Mouse (Mus musculus) kidney, embryonic 14.5 days (tissue): ENCODE data around the gene Naalad2. TPM values are rescaled to one million over a fixed set of nuclear protein-coding genes. Genes with fewer than 3 reads are reported as not detected.
"Not testable (repeated sequence)": the region's sequence is repeated elsewhere in the genome, so short reads cannot be mapped to it uniquely, and the experiment has no call there.

Experiments used
- ATAC-seq: fragments of 200-750 bp; cut with Nextera tagmentation; 2 replicates; pipeline ENCODE4 v1.8.0; 2017; ENCODE audit warnings: moderate number of reproducible peaks, mild to moderate bottlenecking, moderate TSS enrichment, moderate library complexity; ENCODE audit not compliant: low FRiP score, low TSS enrichment
- H3K27ac ChIP-seq: fragments of 300-500 bp; sonication (generic); 2 replicates; pipeline ENCODE4 v1.5.1; 2014; ENCODE audit warnings: low read depth, mild to moderate bottlenecking, low read length, moderate library complexity, mixed read lengths
- H3K27me3 ChIP-seq: fragments of 300-500 bp; sonication (generic); 2 replicates; pipeline ENCODE4 v1.6.1; 2014; ENCODE audit warnings: mild to moderate bottlenecking, low read length; ENCODE audit not compliant: control insufficient read depth, insufficient read depth
- H3K36me3 ChIP-seq: fragments of 300-500 bp; sonication (generic); 2 replicates; pipeline ENCODE4 v1.6.1; 2014; ENCODE audit warnings: low read length, mixed read lengths; ENCODE audit not compliant: control insufficient read depth, insufficient read depth
- H3K4me1 ChIP-seq: fragments of 300-500 bp; sonication (generic); 2 replicates; pipeline ENCODE4 v1.6.1; 2014; ENCODE audit warnings: low read length, mixed read lengths; ENCODE audit not compliant: control insufficient read depth, insufficient read depth
- H3K4me2 ChIP-seq: fragments of 300-500 bp; sonication (generic); replicated peaks from 2 replicates; pipeline ENCODE4 v1.6.1; 2014; ENCODE audit warnings: low read depth, mild to moderate bottlenecking, low read length
- H3K4me3 ChIP-seq: fragments of 300-500 bp; sonication (generic); 2 replicates; pipeline ENCODE4 v1.5.1; 2014; ENCODE audit warnings: mild to moderate bottlenecking, low read length
- H3K9ac ChIP-seq: fragments of 300-500 bp; sonication (generic); 2 replicates; pipeline ENCODE4 v1.6.1; 2014; ENCODE audit warnings: low read depth, mild to moderate bottlenecking, low read length, moderate library complexity
- H3K9me3 ChIP-seq: fragments of 300-500 bp; sonication (generic); 2 replicates; pipeline ENCODE4 v1.6.1; 2016; ENCODE audit warnings: low read length; ENCODE audit not compliant: control insufficient read depth
- WGBS: fragments of 180-500 bp; shearing (Covaris S2); extraction: QIAGEN DNeasy Blood & Tissue Kit; methylation state at CpG from one replicate; pipeline ENCODE4 v1.1.7; 2014; 5-methylcytosine and 5-hydroxymethylcytosine counted together
- polyA plus RNA-seq: library from polyadenylated mRNA; unstranded; fragments of >200 nt; fragmentation: Nextera tagmentation; extraction: Ambion mirVana; gene quantifications from 2 replicates; pipeline ENCODE4 v1.2.1, GENCODE M21; 2014

Naalad2 gene
- polyA plus RNA-seq, result 4.1 and 4.4 TPM in 2 replicates

DNA sequence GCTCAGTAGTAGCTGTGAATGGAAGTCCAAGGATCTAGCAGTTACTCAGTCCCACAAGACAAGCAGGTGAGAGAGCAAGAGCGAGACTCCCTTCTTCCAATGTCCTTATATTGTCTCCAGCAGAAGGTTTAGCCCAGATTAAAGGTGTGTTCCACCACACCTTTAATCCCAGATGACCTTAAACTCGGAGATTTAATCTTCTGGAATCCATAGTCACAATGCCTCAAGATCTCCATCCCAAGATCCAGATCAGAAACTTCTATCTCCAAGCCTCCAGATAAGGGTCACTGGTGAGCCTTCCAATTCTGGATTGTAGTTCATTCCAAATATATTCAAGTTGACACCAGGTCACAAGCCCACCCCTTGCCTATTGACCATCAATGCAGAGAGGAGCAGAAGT is at the start of gene Naalad2:
TSS of gene Naalad2 (minus strand) at position 101 of the 400 bp plus-strand sequence.
- 90% methylated on average over 2 of the region's 2 CpGs for WGBS
- H3K27me3 ChIP-seq, H3K36me3 ChIP-seq, H3K9ac ChIP-seq, H3K4me1 ChIP-seq, H3K4me3 ChIP-seq, H3K27ac ChIP-seq, H3K4me2 ChIP-seq, ATAC-seq, H3K9me3 ChIP-seq: not testable (repeated sequence)

DNA sequence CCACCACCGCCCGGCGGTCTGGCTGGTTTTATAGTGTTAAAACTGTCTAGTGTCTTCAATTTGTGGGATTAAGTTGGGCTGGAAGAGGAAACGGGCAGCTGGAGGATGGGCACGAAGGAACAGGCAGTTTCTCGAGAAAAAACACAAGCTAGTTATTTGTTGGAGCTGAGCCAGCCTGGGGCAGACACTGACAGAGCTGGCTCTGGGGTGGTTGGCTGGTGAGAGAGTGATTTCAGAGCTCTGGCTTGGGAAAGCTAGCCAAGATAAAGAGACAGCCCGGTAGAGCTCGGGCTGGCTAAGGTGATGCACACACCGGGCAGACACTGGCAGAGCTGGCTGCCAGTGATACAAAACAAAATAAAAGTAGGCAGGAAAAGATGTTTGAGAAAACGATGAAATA is 28.9 kb upstream of the Naalad2 start:
- 86% methylated on average over 10 of the region's 10 CpGs for WGBS
- no peak overlapping the region for H3K4me2 ChIP-seq
- H3K4me1 ChIP-seq, result no peaks in the 10 kb centered on the region
- no peak overlapping the region for H3K4me3 ChIP-seq
- no peaks in the 10 kb centered on the region for H3K9me3 ChIP-seq
- no peak for ATAC-seq
- H3K9ac ChIP-seq, result no peak overlapping the region
- H3K27ac ChIP-seq, result no peak overlapping the region
- no peaks in the 10 kb centered on the region for H3K36me3 ChIP-seq
- no peaks in the 10 kb centered on the region for H3K27me3 ChIP-seq

DNA sequence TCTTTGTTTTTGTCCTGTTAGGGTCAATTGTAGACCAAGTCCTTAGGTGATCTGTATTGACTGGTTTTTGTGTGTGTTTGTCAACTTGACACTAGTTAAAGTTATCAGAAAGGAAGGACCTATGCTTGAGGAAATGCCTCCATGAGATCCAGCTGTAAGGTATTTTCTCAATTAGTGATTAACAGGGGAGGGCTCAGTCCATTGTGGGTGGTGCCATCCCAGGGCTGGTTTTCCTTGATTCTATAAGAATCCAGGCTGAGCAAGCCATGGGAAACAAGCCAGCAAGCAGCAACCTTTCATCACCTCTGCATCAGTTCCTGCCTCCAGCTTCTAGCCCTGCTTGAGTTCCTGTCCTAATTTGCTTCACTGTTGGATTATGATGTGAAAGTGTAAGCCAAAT is 27.6 kb upstream of the Naalad2 start, which contains the start of gene Mbd3l2:
TSS of gene Mbd3l2 (plus strand) at position 301 of the 400 bp plus-strand sequence.
- no peak within 1 kb of the TSS for H3K4me3 ChIP-seq
- no peaks in the 10 kb centered on the region for H3K27me3 ChIP-seq
- no peak within 1 kb of the TSS for H3K27ac ChIP-seq
- no peaks in the 10 kb centered on the region for H3K36me3 ChIP-seq
- H3K9me3 ChIP-seq, result no peaks in the 10 kb centered on the region
- H3K4me2 ChIP-seq, result no peak within 1 kb of the TSS
- H3K9ac ChIP-seq, result no peak within 1 kb of the TSS
- no peaks in the 10 kb centered on the region for H3K4me1 ChIP-seq
- ATAC-seq, result no peak

DNA sequence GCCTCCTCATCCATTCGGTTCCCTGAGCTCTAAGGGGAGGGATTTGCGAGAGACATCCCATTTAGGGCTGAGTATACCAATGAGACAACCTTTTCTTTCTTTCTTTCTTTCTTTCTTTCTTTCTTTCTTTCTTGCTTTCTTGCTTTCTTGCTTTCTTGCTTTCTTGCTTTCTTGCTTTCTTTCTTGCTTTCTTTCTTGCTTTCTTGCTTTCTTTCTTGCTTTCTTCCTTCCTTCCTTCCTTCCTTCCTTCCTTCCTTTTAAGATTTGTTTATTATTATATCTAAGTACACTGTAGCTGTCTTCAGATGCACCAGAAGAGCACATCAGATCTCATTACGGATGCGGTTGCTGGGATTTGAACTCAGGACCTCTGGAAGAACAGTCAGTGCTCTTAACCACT is 9.6 kb upstream of the Naalad2 start:
- not testable (repeated sequence) for H3K9ac ChIP-seq, H3K9me3 ChIP-seq, H3K4me2 ChIP-seq, H3K4me3 ChIP-seq, H3K27ac ChIP-seq, H3K27me3 ChIP-seq, ATAC-seq, H3K4me1 ChIP-seq, H3K36me3 ChIP-seq
- 82% methylated on average over 4 of the region's 4 CpGs for WGBS

DNA sequence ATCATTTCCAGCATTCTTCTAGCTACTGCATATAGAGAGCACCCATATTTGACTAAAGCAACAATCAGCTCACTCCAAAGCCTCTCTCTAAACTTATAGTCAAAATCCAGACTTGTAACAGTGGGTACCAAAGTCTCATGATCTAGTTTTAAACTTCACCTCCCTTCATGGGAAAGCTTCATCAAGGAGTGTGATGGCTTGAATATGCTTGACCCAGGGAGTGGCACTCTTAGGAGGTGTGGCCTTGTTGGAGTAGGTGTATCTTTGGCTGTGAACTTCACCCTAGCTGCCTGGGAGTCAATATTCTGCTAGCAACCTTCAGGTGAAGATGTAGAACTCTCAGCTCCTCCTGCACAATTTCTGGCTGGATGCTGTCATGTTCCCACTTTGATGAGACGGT is 1.3 kb upstream of the Naalad2 start, which contains the start of gene Ubtfl1:
TSS of gene Ubtfl1 (plus strand) at position 301 of the 400 bp plus-strand sequence.
- Histone ChIP-seq H3K4me3 (no peak within 1 kb of the TSS), H3K4me1 (no peaks in the 10 kb centered on the region), H3K27ac (no peak within 1 kb of the TSS), H3K36me3 (no peaks in the 10 kb centered on the region), H3K9me3 (no peaks in the 10 kb centered on the region), H3K9ac (no peak within 1 kb of the TSS), H3K27me3 (no peaks in the 10 kb centered on the region), H3K4me2 (no peak within 1 kb of the TSS)
- ATAC-seq, result no peak
- WGBS, result 88% methylated on average over 1 of the region's 1 CpGs

DNA sequence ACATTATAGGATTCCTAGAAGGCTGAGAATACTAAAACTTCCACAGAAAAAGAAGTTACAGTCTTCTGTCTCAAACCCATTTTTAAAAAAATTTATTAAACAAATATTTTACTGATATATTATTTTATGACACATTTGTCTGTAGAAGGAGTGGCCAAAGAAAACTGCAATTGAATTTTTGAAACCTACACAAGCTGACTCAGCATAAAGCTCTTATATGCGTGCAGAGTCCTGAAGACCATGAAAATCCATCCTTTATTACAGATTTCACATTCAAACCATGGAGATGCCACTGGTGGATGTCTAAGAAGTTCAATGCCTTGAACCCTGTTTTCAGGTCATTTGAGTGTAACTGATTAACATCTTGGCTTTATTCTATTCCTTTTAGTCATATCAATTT is 3.2 kb downstream of the Naalad2 start:
- Histone ChIP-seq H3K36me3 (no peaks in the 10 kb centered on the region), H3K9me3 (no peaks in the 10 kb centered on the region; the same call in 1 of the 2 replicates), H3K4me3 (no peak overlapping the region), H3K4me1 (no peaks in the 10 kb centered on the region), H3K9ac (no peak overlapping the region), H3K27me3 (no peaks in the 10 kb centered on the region), H3K27ac (no peak overlapping the region), H3K4me2 (no peak overlapping the region)
- WGBS, result 92% methylated on average over 1 of the region's 1 CpGs
- no peak for ATAC-seq

DNA sequence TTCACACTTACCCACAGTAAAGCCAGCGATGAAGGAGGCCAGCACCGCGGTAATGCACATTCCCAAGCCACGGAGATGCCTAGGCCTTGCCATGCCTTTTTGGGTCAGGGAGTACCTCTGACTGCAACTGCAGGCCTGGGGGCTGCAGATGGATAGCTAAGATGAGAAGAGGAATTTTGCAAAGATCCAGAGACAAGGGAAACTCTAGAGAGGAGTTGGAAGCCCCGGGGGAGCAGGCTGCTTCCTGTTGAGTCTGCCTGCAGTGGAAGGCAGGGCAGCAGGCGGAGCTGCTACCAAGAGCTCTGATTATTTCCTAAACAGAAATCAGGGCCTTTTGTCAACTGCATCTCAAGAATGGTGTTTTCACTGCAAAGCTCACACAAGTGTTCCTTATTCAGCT is 17.0 kb downstream of the Naalad2 start:
- Histone ChIP-seq H3K9me3 (no peaks in the 10 kb centered on the region), H3K4me3 (peak overlapping the region; percentile 18; the same call in 1 of the 2 replicates), H3K36me3 (no peaks in the 10 kb centered on the region), H3K27me3 (no peaks in the 10 kb centered on the region), H3K4me1 (no peaks in the 10 kb centered on the region), H3K4me2 (no peak overlapping the region; the same call in 1 of the 2 replicates), H3K9ac (no peak overlapping the region), H3K27ac (no peak overlapping the region)
- peak; percentile 49; the same call in 1 of the 2 replicates for ATAC-seq
- 30% methylated on average over 6 of the region's 6 CpGs for WGBS

DNA sequence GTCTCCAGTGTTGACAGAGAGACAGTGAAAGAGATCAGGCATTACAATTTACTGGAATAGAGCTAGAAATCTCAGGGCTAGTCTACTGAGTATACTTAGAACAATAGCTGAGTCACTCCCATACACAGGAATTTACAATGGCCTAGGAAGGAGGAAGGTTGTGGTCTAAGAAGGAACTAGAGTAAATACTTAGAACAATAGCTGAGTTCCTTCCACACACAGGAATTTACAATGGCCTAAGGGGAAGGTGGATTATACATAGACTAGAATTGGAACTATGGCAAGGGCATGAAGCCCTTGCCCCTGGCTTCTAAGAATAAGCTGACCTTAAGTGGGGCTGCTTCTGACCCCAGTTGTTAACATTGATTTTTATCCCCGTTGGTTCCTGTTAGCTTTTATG is 29.8 kb downstream of the Naalad2 start:
- H3K4me3 ChIP-seq, H3K9me3 ChIP-seq, H3K4me2 ChIP-seq, H3K27ac ChIP-seq, H3K27me3 ChIP-seq, H3K9ac ChIP-seq, H3K36me3 ChIP-seq, H3K4me1 ChIP-seq, ATAC-seq: not testable (repeated sequence)
- whole genome bisulfite sequencing, result 63% methylated on average over 1 of the region's 1 CpGs

DNA sequence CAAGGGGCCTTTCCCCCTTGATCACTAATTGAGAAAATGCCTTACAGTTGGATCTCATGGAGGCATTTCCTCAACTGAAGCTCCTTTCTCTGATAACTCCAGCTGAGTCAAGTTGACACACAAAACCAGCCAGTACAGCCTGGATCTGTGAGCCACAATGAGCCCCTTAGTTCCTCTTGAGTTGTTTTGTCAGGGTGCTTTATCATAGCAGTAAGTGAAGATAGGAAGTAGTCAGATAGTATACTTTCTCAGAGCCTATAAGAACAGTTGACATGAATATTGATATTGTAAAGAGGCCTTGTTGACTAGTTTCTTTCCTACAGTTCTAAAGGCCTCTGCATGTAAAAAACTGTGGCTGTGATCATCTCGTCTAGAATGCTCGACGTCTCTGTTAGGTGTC is 82.8 kb downstream of the Naalad2 start:
- 90% methylated on average over 3 of the region's 3 CpGs for WGBS
- Histone ChIP-seq H3K27ac (no peak overlapping the region), H3K4me3 (no peak overlapping the region), H3K9me3 (no peaks in the 10 kb centered on the region), H3K4me1 (no peaks in the 10 kb centered on the region), H3K36me3 (peaks cover 5% of the 10 kb centered on the region; the same call in 1 of the 2 replicates), H3K4me2 (no peak overlapping the region), H3K9ac (no peak overlapping the region), H3K27me3 (no peaks in the 10 kb centered on the region)
- no peak for ATAC-seq
